Mouse (Mus musculus): ENCODE measurements around the gene Col4a3bp.

DNA sequence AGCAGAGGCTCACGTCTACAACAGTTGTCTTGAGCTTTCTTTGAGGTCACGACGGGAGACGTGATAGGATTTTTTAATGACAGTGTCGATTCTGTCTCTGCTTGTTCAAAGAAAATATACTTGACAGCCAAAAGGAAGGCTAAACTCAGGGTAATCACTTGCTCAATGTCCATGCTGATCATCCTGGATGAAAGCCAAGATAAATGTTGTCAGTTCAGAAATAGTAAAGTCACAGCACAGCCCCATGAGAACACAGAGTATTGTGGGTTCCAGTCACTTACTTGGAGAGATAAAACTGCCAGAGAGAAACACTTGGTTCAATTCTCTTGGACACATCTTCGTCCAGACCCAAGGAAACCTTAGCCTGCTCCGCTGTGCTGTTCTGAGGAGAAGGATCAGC, 116.5 kb downstream of the Col4a3bp start:
- TF ChIP-seq CTCF (IDR thresholded peaks at IDR 0.05) = no peak
- no peak for TF ChIP-seq EP300 (IDR thresholded peaks at IDR 0.05)

All from lung, postnatal 0 days (tissue).